In genomic region chr11:32241391-32241790, GRCm38 (mm10) we compare ENCODE assay signal across 24 mouse cellular contexts. TPM values are rescaled to one million over a fixed set of nuclear protein-coding genes. Genes with fewer than 3 reads are reported as not detected.
A peak's percentile ranks its signal among the peaks of the same experiment; 100 is the strongest.
DNase-seq lines count a peak whose midpoint lies in the region; ATAC-seq and TF ChIP-seq lines count a peak whose summit lies in the region.
"Had no signal": no experiment of that assay in that cellular context is flagged by ENCODE, and none has a peak within 500 bp of the region (broad histone marks: within the 10 kb centered on the region; RNA-seq: fewer than 3 reads in every experiment).

No protein-coding gene starts in this region.

- peak; percentile 25 for DNase-seq in kidney, postnatal 14 days
- no peak for DNase-seq in kidney, adult 18-20 months
- DNase-seq: B cell, adult 2 months; cerebellum, adult 2 months; cerebellum, postnatal 25 days; gastrocnemius, adult 2 months; heart, postnatal 4 days; kidney, adult 8-10 months; left cerebral cortex, postnatal 4 days; thymus, adult 2 months had no signal

- peak; percentile 84 for ATAC-seq in intestine, embryonic 15.5 days
- no peak for ATAC-seq in liver, embryonic 12.5 days
- no peak for ATAC-seq in cerebellum, adult (ENCODE audit: insufficient number of reproducible peaks, low FRiP score, low TSS enrichment)
- no peak for ATAC-seq in hindbrain, embryonic 12.5 days (ENCODE audit: low FRiP score)
- ATAC-seq: forebrain, embryonic 13.5 days; hindbrain, embryonic 16.5 days; lung, postnatal 0 days; Patski had no signal

- no peak overlapping the region for H3K4me2 ChIP-seq in intestine, embryonic 15.5 days (replicated peaks)
- H3K4me2 ChIP-seq in liver, embryonic 12.5 days = no peak overlapping the region
- H3K4me2 ChIP-seq in hindbrain, embryonic 12.5 days (replicated peaks) = no peak overlapping the region
- H3K4me2 ChIP-seq: forebrain, embryonic 13.5 days; limb, embryonic 15.5 days had no signal

- H3K27me3 ChIP-seq in intestine, embryonic 15.5 days (replicated peaks) = no peaks in the 10 kb centered on the region
- H3K27me3 ChIP-seq in liver, embryonic 12.5 days (replicated peaks) = no peaks in the 10 kb centered on the region
- no peaks in the 10 kb centered on the region for H3K27me3 ChIP-seq in small intestine, adult 2 months (ENCODE audit: control insufficient read depth, insufficient read depth, low read length)
- H3K27me3 ChIP-seq in hindbrain, embryonic 12.5 days = no peaks in the 10 kb centered on the region
- H3K27me3 ChIP-seq: CH12.LX; forebrain, embryonic 13.5 days; limb, embryonic 15.5 days; Patski had no signal

- peaks cover 5% of the 10 kb centered on the region; the same call in 1 of the 2 replicates for H3K36me3 ChIP-seq in intestine, embryonic 15.5 days
- H3K36me3 ChIP-seq in liver, embryonic 12.5 days = peaks cover 90% of the 10 kb centered on the region
- H3K36me3 ChIP-seq in small intestine, adult 2 months (ENCODE audit: control insufficient read depth, insufficient read depth, low read length) = peaks cover 19% of the 10 kb centered on the region
- H3K36me3 ChIP-seq in hindbrain, embryonic 12.5 days = peaks cover 33% of the 10 kb centered on the region

- peaks cover 2% of the 10 kb centered on the region; the same call in 1 of the 2 replicates for H3K4me1 ChIP-seq in intestine, embryonic 15.5 days (replicated peaks)
- peaks cover 87% of the 10 kb centered on the region for H3K4me1 ChIP-seq in liver, embryonic 12.5 days
- peaks cover 3% of the 10 kb centered on the region; the same call in 1 of the 2 replicates for H3K4me1 ChIP-seq in small intestine, adult 2 months (ENCODE audit: control insufficient read depth, insufficient read depth, insufficient read length, low read length)
- peaks cover 3% of the 10 kb centered on the region for H3K4me1 ChIP-seq in hindbrain, embryonic 12.5 days

- TF ChIP-seq CTCF in small intestine, adult 2 months (IDR thresholded peaks at IDR 0.05; ENCODE audit: extremely low read depth, insufficient read length, insufficient replicate concordance, low read depth, low read length) = no peak

- no peak for TF ChIP-seq POLR2A in small intestine, adult 2 months (IDR thresholded peaks at IDR 0.05; ENCODE audit: low read depth, low read length)

- H3K9me3 ChIP-seq in intestine, embryonic 15.5 days = no peaks in the 10 kb centered on the region
- no peaks in the 10 kb centered on the region for H3K9me3 ChIP-seq in liver, embryonic 12.5 days (replicated peaks)
- H3K9me3 ChIP-seq in hindbrain, embryonic 12.5 days (replicated peaks) = no peaks in the 10 kb centered on the region
- H3K9me3 ChIP-seq: forebrain, embryonic 13.5 days; G1E; limb, embryonic 15.5 days had no signal

- H3K4me3 ChIP-seq in intestine, embryonic 15.5 days (replicated peaks) = no peak overlapping the region
- H3K4me3 ChIP-seq in liver, embryonic 12.5 days = no peak overlapping the region
- H3K4me3 ChIP-seq in small intestine, adult 2 months (ENCODE audit: low read depth, low read length) = no peak overlapping the region
- H3K4me3 ChIP-seq in hindbrain, embryonic 12.5 days = no peak overlapping the region
- H3K4me3 ChIP-seq: forebrain, embryonic 13.5 days; gastrocnemius, adult 2 months; left cerebral cortex, adult 2 months; limb, embryonic 15.5 days had no signal

- no peak overlapping the region for H3K9ac ChIP-seq in intestine, embryonic 15.5 days
- peak overlapping the region; percentile 81 for H3K9ac ChIP-seq in liver, embryonic 12.5 days
- no peak overlapping the region for H3K9ac ChIP-seq in hindbrain, embryonic 12.5 days
- H3K9ac ChIP-seq: forebrain, embryonic 13.5 days; limb, embryonic 15.5 days had no signal

- H3K27ac ChIP-seq in intestine, embryonic 15.5 days = peak overlapping the region; percentile 54
- H3K27ac ChIP-seq in liver, embryonic 12.5 days = peak overlapping the region; percentile 99
- peak overlapping the region; percentile 15; the same call in 1 of the 2 replicates for H3K27ac ChIP-seq in small intestine, adult 2 months (ENCODE audit: insufficient read depth, low read depth, low read length)
- no peak overlapping the region for H3K27ac ChIP-seq in hindbrain, embryonic 12.5 days
- H3K27ac ChIP-seq: forebrain, embryonic 13.5 days; gastrocnemius, adult 2 months; left cerebral cortex, adult 2 months; limb, embryonic 15.5 days; macrophage had no signal

RNA-seq across cellular contexts. Expression of gene Mpg, which starts 15.1 kb away (rescaled TPM):
- 30.8 and 36.6 TPM in 2 replicates for polyA plus RNA-seq in intestine, embryonic 15.5 days (2015; fragmentation: Nextera tagmentation; extraction: Ambion mirVana)
- 25.7 and 27.2 TPM in 2 replicates for polyA plus RNA-seq in liver, embryonic 12.5 days (2016; fragmentation: Nextera tagmentation; extraction: Ambion mirVana)
- 4.9 and 7.5 TPM in 2 replicates for polyA plus RNA-seq in small intestine, adult 2 months (2012; rRNA removed)
- polyA plus RNA-seq in hindbrain, embryonic 12.5 days (2016; fragmentation: Nextera tagmentation; extraction: Ambion mirVana) = 30.4 and 32.3 TPM in 2 replicates

RNA-seq across cellular contexts. Expression of gene Rhbdf1, which starts 19.3 kb away (rescaled TPM):
- polyA plus RNA-seq in intestine, embryonic 15.5 days (2015; fragmentation: Nextera tagmentation; extraction: Ambion mirVana) = 52.8 and 53.5 TPM in 2 replicates
- 12.0 and 14.1 TPM in 2 replicates for polyA plus RNA-seq in liver, embryonic 12.5 days (2016; fragmentation: Nextera tagmentation; extraction: Ambion mirVana)
- 56.7 and 64.4 TPM in 2 replicates for polyA plus RNA-seq in small intestine, adult 2 months (2012; rRNA removed)
- polyA plus RNA-seq in hindbrain, embryonic 12.5 days (2016; fragmentation: Nextera tagmentation; extraction: Ambion mirVana) = 32.8 and 33.1 TPM in 2 replicates

RNA-seq across cellular contexts. Expression of gene Nprl3, which starts 26.1 kb away (rescaled TPM):
- polyA plus RNA-seq in intestine, embryonic 15.5 days (2015; fragmentation: Nextera tagmentation; extraction: Ambion mirVana) = 29.4 and 33.6 TPM in 2 replicates
- 34.6 and 39.1 TPM in 2 replicates for polyA plus RNA-seq in liver, embryonic 12.5 days (2016; fragmentation: Nextera tagmentation; extraction: Ambion mirVana)
- polyA plus RNA-seq in small intestine, adult 2 months (2012; rRNA removed) = 25.1 and 35.7 TPM in 2 replicates
- polyA plus RNA-seq in hindbrain, embryonic 12.5 days (2016; fragmentation: Nextera tagmentation; extraction: Ambion mirVana) = 51.3 and 51.7 TPM in 2 replicates

RNA-seq across cellular contexts. Expression of gene Hba-x, which starts 34.8 kb away (rescaled TPM):
- 36.3 and 48.2 TPM in 2 replicates for polyA plus RNA-seq in intestine, embryonic 15.5 days (2015; fragmentation: Nextera tagmentation; extraction: Ambion mirVana)
- 1,859 and 1,982 TPM in 2 replicates for polyA plus RNA-seq in liver, embryonic 12.5 days (2016; fragmentation: Nextera tagmentation; extraction: Ambion mirVana)
- polyA plus RNA-seq in small intestine, adult 2 months (2012; rRNA removed) = not detected in 2 replicates
- polyA plus RNA-seq in hindbrain, embryonic 12.5 days (2016; fragmentation: Nextera tagmentation; extraction: Ambion mirVana) = 1,600 and 2,073 TPM in 2 replicates
- polyA plus RNA-seq: macrophage, Patski had no signal

RNA-seq across cellular contexts. Expression of gene Snrnp25, which starts 36.2 kb away (rescaled TPM):
- polyA plus RNA-seq in intestine, embryonic 15.5 days (2015; fragmentation: Nextera tagmentation; extraction: Ambion mirVana) = 45.1 and 49.1 TPM in 2 replicates
- polyA plus RNA-seq in liver, embryonic 12.5 days (2016; fragmentation: Nextera tagmentation; extraction: Ambion mirVana) = 103 TPM in 2 replicates
- polyA plus RNA-seq in small intestine, adult 2 months (2012; rRNA removed) = 11.5 and 22.5 TPM in 2 replicates
- polyA plus RNA-seq in hindbrain, embryonic 12.5 days (2016; fragmentation: Nextera tagmentation; extraction: Ambion mirVana) = 52.8 and 55.1 TPM in 2 replicates
